Mouse (Mus musculus) 3T3-L1 (cell line): ENCODE measurements at regions not wholly inside any gene's neighbourhood (a gene's known extent, or its start where the extent isn't known, plus 50 kb on each side); places are given as distances from the start of the nearest gene placed in this dataset.
A peak's percentile ranks its signal among the peaks of the same experiment; 100 is the strongest.

Experiments used
- DNase-seq: peaks from one replicate; pipeline ENCODE4 v3.0.0-alpha.2; 2015; ENCODE audit warnings: low read depth, low spot score

DNA sequence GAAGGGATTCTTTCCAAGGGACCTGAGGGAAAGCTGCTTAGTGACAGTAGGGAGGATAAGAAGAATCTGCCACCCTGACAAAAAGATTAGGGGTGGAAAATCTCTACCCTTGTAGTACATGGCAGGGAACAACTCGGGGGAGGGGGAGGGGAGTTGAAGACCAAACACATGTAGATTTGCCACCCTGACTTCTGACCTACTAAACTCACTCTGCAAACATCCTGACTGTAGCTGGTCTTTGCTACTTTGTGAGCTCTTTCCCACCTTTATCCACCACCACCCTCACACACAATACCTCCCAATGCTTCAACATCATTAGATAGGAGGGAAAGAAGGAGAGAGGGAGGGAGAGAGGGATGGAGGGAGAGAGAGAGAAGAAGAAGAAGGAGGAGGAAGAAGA, 140.4 kb upstream of the BC052040 start:
- no peak for DNase-seq

- no peak for DNase-seq
These were observed 131.6 kb upstream of the BC052040 start for GRCm38 (mm10) chr2:115449783-115450483.

DNA sequence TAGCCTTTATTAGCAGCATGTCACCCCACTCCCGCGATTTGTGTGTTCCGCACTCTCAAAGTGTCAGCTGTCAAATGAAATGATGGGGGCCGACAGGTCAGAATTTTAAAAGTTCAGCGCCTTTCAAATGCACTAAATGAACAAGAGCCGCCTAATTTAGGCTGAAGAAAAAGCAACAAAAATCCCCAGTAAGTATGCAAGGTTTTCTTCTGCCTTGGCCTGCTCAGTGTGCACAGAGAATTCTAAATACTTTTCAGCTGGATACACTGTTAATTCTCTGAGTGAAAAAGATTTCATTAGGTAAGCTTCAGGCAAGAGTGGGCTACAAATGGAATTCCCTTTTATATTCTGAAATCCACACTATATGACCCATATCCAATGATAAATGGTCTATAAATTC, 125.9 kb upstream of the BC052040 start:
- DNase-seq: no peak

DNA sequence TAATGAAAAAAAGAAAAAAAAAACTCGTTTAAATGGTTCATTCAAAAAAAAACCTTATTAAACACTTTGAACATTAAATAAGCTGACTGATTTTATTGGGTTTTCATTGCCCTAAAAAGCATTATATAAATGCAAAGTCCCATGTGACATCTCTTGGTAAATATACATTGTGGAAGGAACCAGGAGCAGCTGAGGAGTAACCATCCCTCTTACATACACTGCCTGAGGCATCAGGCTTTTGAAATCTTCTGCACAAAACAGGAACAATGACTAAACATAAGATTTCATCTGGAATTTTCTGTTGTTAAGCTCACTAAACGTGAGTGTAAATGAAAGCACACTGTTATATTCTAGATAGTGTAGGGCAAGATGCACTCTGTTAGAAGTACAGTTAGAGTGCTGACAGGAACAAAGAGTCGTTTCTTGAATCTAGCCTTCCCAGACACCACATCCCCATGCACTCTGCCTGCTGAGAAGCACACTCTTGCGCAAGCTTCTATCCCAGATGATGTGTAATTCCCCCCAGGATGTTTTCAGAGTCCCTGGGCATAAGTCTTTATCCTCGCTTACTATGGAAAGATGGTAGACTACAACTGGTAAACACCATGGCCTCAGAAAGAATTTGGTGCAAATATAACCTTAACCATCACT, 125.0 kb upstream of the BC052040 start:
- peak; percentile 60 for DNase-seq

GRCm38 (mm10) chr2:115460028-115460881, 121.3 kb upstream of the BC052040 start:
- no peak for DNase-seq

DNA sequence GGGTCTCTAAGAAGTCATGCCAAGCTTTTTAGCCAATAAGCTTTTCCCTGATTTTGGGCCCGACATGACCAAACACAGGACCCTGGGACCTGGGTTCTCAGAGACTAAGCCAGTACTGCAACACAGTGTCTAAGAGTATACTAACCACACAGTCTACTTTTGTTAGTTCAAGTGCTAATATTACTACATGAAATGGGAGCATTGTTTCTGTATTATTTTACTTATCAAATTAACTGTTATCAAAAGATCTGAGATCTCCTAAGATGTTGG, 120.7 kb upstream of the BC052040 start:
- DNase-seq: no peak

- DNase-seq: no peak
These were observed 115.3 kb upstream of the BC052040 start for GRCm38 (mm10) chr2:115466170-115466569.

DNA sequence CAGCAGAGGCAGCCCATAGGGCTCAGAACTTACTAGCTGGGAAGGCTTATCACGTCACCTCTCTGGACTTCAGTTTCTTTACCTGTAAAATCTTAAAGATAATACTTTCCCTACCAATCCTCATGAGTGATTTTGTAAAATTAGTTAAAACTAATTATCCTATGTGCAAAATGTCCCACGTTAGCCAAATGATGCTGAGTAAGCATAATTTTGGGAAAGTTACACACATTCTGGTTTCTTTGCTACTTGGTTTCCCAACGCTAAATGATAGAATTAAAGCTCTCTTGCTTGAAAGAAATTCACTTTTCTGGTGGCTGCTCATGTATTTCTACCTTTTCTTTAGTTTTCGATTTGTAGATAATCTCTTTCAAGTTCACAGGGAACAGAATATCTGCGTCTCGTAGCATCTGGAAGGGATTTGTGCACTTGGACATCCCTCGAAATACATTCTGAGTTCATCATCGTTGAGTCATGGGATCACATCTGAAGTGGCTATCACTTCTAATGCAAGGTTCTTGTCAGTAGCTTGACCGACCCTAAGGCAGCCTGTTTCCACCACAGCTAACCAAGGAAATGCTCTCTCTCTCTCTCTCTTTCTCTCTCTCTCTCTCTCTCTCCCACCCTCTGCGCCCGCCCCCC, 114.3 kb upstream of the BC052040 start:
- DNase-seq: peak; percentile 88

GRCm38 (mm10) chr2:115467936-115468335, 113.6 kb upstream of the BC052040 start:
- DNase-seq: peak; percentile 11

- no peak for DNase-seq
These were observed 113.0 kb upstream of the BC052040 start for GRCm38 (mm10) chr2:115468471-115468909.

GRCm38 (mm10) chr2:115469165-115469821, 112.2 kb upstream of the BC052040 start:
- no peak for DNase-seq

DNA sequence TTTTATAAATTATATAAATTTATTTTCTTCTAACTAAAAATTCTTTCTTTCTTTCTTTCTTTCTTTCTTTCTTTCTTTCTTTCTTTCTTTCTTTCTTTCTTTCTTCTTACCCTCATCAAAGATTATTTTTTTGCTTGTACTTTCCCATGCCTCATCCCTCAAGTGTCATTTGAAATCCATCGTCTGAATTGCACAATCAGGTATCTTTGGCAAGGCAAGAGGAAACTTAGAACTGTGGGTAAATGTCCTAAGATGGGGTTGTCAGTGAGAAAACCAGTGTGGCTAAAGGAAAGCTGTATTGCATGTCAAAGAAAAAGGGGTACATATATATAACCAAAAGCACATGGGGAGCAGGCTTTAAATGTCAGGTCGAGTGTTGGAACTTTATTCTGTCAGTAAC, 109.1 kb upstream of the BC052040 start:
- peak; percentile 37 for DNase-seq

DNA sequence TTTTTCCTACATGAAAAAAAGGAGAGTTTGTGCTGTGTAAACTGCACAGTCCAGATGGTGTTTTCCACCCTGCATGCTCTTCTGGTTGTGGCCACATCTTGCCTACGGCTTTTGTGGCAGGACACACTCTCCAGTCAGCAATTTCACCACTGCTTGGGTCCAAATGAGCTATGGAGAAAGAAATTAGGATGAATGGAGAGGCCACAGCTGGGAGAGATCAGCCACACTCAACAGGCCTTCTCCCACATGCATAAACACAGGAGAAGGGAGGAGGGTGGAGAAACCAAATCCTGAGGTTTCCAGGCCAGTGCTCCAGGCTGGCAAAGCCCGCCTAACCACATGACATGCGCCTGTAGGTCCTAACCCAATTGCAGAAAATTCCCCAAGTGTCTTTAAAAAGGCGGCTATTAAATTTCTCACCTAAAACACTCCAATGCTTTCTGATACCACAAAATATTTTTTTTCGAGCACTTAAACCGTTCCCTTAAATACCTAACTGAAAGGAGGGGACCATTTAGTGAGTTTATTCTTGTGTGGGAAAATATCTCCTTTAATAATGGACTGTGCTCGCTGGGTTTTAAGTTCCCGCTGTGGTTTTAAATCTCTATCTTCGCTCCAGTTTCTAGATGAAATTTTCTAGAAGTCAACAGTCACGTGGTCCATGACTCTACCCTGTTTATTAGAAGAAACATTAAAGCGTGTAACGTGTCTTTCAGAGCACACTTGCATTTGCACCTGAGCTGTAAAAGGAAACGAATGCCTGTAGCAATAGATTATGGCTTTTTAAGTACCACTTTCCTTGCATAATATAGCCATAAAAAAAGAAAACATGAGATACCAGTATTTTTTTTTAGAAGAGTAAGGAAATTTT, 97.9 kb upstream of the BC052040 start:
- no peak for DNase-seq

DNA sequence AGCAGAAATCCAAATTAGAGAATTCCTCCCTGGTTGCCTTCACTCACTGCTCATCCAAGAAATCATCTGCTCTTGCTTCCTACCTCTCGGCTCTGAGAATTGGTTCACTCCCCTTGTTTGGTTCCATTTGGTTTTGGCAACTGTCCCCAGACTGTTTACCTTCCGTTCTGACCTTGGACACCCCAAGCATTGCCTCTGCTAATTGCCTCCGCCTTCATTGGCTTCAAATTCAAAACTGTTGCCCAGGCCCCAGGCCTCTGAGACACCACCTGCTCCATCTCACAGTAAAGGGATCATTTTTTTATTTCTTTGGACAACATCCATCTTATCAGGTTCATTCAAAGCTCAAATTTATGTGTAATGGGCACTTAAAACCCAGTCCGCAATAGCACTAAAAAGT, 93.1 kb upstream of the BC052040 start:
- no peak for DNase-seq

DNA sequence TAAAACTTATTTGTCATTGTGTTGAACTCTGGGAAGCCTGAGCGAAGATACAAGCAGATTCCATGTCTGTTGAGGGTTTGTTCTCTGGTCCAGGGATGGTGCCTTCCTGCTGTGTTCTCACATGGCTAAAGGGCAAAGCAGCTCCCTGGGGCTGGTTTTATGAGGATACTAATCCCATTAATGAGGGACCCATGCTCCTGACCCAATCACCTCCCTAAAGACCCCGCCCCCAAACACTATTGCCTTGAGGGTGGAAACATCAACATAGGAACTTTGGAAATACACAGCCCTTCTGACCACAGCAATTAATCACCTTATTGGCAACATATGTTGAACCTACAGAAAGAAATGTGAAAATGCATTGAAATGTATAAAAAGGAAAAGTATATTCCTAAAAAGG, 88.5 kb upstream of the BC052040 start:
- no peak for DNase-seq

DNA sequence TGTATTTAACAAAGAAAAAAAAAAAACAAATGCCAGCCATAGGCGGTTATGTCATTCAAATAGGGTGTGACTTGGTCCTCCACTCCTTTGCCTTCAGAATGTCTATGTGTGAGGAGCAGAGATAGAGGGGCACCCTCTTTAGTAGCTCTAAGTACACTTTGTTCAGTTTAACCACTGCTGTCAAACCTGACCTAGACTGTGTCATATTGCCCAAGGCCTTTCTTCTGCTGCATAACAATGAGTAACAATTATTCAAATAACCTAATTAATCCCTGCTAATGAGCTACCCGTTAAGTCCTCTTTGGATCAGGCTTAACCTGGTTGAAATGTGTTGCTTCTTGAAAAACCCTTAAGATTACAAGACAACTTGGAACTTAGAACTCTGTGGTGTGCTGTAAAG, 81.6 kb upstream of the BC052040 start:
- no peak for DNase-seq

GRCm38 (mm10) chr2:115509527-115509926, 72.0 kb upstream of the BC052040 start:
- DNase-seq: no peak

DNA sequence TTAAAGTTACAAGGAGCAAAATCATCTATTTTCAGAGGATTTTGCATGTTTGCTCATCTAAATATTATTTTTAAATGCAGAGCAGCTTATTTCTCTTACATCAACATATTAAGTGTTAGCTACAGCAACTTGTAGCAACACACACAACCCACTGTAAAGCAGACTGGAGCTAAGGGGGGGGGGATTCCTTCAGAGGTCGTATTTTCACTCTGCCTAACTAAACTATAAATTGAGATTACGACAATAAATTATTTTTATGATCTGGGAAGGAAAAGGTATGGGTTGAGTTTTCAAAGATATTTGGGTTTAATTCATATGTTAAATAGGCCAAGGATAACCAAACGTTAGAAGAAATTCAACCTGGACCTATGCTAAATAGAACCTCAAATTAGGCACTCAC, 70.4 kb upstream of the BC052040 start:
- no peak for DNase-seq

DNA sequence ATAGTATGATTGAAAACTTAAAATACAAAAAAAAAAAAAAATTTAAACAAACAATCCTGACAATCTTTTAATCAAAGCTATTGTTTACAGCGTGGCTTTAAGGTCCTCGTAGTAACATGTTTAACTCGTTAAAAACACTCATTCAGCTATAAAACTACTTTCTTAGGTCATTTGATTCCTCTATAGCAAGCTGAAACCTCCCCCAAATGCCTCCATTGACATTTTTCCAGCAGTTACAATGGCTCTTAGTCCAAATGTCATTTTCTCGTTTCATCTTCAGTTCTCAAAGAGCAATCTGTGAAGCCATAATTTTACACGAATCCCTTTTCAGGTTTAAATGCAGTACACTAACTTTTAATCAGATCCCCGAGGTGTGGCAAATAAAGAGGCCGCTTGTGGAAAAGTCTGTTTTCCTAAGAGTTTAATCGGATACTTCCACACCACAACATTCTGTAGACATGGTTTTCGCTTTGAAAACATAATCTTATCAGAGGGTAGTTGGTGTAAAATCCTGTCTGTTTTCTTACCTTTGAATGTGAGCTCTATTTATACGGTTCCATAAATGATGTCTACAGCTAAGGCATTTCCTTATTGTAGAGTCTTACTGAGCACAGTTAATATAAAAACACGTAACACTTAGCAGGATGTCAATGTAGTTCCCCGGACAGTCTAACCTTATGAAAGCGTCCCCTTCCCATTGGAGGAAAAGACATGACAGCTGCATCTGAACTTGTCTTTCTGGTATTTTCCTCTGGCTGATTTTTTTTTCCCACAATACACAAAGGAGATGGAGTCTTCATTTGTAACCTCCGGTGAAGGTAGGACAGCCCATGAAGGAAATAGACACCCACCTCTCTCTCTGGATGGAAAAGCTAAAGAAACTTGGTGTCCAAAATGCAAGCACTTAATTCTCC, 69.6 kb upstream of the BC052040 start:
- DNase-seq: no peak

- DNase-seq: no peak
These were observed 68.6 kb upstream of the BC052040 start for GRCm38 (mm10) chr2:115512891-115513290.
